Mouse (Mus musculus): ENCODE measurements around the gene Slc36a2.
A peak's percentile ranks its signal among the peaks of the same experiment; 100 is the strongest.

Gene Slc36a2

DNA sequence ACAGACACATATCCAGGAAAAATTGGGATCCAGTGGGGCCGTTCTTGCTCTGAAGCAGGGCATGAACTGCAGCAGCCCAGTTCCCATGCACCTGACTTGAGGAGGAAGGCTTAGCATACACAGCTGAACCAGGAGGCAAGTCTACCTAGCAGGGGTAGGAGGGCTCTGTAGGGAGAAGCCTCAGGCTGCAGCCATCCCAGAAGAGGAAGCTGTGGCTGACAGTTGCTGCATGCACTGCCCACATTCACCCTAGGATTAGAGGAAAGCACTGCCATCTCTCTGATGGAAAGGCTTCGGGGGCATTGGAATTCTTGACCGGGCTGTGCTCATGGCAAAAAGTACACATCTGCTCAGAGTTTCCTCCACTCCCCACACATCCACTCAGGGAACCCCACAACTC lies 5.0 kb downstream of the Slc36a2 start:
- no peak for DNase-seq

GRCm38 (mm10) chr11:55178830-55179229 lies 6.0 kb downstream of the Slc36a2 start:
- no peak for DNase-seq

DNA sequence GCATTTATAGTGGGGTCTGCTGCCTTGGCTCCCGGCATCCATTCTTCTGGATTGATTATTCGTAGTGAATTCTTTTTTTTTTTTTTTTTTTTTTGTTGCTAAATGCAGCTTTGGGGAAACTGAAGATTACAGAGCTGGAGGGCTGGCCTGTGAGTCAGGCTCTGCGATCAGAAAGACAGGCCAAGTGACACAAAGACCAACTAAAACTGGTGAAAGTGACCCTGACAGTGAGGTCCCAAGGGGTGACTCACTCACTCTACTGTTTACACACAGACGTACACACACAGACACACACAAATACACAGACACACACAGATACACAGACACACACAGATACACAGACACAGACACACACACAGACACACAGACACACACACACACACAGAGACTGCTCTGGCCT lies 14.4 kb downstream of the Slc36a2 start:
- no peak for DNase-seq

- DNase-seq: no peak
Observed at GRCm38 (mm10) chr11:55168914-55169313, 16.0 kb downstream of the Slc36a2 start.

- DNase-seq: no peak
Observed at GRCm38 (mm10) chr11:55168504-55168903, 16.4 kb downstream of the Slc36a2 start.

DNA sequence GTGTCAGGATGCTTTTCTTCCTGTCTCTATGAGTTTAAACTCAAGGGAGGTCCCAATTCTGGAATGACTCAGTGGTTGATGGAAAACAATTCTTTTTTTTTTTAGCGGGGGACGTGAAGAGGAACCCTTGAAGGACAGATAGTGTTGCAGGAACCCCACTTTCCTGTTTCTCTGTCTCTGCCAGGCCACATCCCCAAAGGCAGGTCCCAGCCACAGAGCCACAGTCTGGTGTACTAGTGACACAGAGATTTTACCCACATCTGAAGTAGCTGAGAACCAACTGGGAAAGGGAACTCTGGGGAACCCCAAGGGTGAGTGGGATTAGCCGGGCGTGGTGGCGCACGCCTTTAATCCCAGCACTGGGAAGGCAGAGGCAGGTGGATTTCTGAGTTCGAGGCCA lies 19.1 kb downstream of the Slc36a2 start:
- no peak for DNase-seq

DNA sequence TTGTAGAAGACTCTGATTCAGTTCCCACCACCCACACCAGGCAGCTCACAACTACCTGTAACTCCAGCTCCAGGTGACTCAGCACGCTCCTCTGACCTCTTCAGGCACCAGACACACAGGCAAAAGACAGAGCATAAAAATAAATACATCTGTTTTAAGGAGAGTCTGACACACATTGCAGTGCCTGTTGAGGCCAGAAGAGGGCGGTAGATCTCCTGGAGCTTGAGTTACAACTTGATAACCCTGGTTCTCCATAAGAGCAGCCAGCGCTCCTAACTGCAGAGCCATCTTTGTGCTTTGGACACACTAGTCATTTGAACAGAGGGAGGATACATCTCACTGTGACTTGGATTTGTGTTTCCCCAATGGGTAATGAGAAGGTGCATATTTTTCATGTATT lies 20.2 kb downstream of the Slc36a2 start:
- DNase-seq: no peak

GRCm38 (mm10) chr11:55162670-55163069 lies 22.2 kb downstream of the Slc36a2 start:
- peak; percentile 34 for DNase-seq

DNA sequence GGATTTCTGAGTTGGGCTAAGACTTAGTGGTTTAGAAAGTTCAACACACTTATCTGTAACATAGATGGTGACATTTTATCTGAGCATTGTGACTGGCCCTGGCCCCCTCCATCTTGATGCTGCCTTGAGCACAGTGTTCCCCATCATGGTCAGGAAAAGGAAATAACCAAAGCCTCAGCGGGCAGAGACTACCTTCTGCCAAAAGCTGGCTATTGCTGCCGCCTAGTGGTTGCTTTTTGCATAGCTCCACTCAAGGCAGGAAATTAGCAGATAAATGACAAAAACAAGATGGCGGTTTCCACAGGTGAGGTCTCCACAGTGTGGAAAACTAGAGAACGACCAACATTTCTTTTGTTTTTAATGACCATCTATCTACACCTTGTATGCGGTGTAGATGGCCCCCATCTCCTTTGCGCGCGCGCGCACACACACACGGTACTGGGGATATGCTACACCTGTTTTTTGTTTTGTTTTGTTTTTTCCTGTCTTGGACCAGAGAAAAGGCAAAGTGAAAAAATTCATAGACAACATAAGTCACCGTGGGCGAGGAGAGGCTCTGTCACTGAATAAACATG lies 26.0 kb downstream of the Slc36a2 start:
- DNase-seq: peak; percentile 65

- no peak for DNase-seq
Observed at GRCm38 (mm10) chr11:55155070-55155421, 29.8 kb downstream of the Slc36a2 start.

GRCm38 (mm10) chr11:55154398-55155069 lies 30.3 kb downstream of the Slc36a2 start:
- no peak for DNase-seq

DNA sequence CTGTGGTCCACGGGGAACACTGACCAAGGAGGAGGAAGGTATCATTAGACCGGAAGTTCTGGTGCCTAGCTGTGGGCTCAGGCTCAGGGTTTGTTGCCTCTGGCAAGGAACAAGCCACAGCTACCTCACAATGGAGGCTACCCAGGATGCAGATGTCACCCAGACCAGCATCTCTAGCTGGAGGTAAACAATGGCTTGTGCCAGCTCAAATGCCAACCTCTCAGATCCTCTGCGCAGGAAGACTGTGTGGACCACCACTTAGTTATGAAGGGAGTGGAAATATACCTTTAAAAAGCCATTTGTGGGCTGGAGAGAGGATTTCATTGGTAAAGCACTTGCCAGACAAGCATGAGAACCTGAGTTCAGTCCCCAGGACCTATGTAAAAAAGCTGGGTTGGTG lies 33.3 kb downstream of the Slc36a2 start, which contains the start of gene Slc36a3:
Gene Slc36a3 (minus strand): TSS at position 101 of the 400 bp plus-strand sequence.
- no peak for DNase-seq

DNA sequence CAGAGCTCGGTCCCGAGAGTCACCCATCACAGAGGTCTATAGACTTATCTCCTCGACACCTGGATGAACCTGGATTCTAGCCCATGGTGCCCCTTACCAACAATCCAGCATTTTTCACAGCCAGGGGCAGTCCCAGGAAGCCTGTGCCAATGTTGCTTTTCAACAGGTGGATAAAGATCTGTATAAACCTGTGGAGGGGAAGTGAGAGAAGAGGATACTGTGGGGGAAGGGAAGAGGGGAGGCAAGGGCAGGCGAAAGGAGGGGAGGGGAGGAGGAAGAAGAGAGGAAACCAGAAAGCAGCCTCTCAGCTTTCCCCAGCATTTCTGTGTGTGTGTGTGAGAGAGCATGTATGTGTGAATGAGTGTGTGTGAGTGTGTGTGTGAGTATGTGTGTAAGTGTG lies 36.4 kb downstream of the Slc36a2 start:
- DNase-seq: no peak

- DNase-seq: no peak
Observed at GRCm38 (mm10) chr11:55147423-55147822, 37.5 kb downstream of the Slc36a2 start.

DNA sequence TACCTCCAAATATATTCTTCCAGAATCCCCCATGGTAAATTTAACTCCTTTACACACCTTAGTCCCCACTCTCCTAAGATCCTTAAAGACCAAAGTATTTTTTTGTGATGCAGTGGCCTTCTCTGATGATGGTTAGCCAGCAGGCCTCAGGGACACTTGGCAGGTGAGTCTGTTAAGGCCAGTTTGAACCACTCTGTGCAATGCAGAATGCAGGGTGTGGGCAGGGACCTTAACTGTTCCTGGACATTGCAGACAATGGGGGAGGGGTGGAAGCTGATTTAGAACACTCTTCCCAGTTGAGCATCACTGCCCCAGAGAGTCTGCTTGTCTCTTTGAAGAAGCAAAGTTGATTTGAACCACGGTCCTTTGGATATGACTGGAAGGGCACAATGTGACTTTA lies 38.0 kb downstream of the Slc36a2 start:
- DNase-seq: no peak

GRCm38 (mm10) chr11:55144011-55144410 lies 40.9 kb downstream of the Slc36a2 start:
- DNase-seq: no peak

DNA sequence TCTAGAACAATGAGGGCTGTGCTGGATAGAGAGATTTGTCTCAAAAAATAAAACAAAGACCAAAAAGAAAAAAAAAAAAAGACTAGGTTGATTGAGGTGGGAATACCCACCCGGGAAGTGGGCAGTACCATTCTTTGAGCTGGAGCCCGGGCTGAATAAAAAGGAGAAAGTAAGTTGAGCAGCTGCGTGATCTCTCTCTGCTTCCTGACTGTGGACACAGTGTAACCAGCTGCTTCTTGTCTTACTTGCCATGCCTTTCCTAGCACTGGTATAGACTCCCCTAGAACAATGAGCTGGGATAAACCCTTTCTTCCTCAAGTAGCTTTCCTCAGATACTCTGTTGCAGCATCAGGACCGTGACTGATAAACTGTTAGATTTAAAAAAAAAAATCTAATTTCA lies 43.4 kb downstream of the Slc36a2 start:
- no peak for DNase-seq

- DNase-seq: no peak
Observed at GRCm38 (mm10) chr11:55137646-55138045, 47.2 kb downstream of the Slc36a2 start.

DNA sequence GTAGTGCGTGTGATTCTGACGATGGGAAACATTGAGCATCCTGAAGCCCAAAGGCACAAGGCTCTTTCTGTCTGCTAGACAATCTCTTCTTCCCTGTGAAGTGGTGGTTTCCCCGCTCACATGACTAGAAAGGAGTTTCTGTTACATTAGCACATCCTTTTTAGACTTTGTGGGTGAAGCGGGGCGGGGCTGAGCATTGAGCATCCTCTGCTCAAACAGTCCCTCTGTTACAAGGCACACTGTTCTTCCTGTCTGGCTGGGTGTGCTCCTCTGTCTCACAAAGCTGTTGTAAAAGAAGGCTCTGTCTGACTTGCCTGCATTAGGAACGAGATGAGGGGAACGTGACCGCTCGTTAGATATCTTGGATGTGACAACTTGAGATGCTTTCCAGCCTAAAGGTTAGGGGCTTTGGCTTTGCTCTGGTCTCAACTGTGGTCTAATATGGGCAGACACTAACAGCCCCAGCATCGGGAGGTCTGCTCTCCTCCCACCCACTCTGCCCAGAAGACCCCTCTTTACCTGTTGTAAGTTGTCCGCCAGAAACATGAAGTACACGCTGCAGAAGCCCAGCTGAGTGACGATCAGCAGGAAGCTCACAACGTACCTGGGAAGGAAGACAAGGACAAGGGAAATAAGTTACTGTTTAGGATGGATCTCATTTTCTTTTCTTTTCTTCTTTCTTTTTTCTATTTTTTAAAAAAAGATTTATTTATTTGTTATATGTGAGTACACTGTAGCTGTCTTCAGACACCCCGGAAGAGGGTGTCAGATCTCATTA lies 47.9 kb downstream of the Slc36a2 start:
- no peak for DNase-seq

DNA sequence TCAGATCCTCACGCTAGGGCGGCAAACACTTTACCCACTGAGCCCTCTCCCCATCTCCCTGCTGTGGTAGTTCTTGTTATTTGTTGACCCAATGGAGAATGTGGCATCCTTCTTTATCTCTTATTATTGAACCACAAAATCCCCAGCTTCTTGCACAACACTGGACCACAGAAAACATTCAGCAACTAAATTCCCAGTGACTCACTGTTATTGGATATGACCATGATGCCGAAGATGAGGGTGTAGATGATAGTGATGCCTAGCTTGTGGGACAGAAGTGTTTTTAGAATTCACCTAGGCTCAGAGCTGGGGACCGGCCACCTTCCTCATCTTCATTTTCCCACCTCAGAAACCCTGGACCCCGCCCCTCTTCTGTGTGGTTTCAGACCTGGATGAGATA lies 50.0 kb downstream of the Slc36a2 start:
- DNase-seq: no peak

GRCm38 (mm10) chr11:55134407-55134806 lies 50.5 kb downstream of the Slc36a2 start:
- no peak for DNase-seq

DNA sequence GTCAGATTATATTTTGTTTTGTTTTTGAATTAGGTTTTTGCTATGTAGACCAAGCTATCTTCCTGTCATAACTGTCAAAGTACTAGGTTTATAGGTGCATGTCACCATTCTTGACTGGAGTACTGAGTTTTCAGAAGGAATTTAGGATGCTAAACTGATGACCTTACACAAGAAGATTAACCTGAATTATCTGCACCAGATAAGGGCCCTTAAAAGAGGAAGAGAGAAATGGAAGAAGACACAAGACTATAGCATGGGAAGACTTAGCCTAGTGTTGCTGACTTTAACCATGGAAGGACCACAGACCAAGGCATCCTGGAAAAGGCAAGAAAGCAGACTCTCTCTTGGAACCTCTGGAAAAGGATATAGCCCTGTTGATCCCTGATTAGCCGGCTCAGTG lies 51.7 kb downstream of the Slc36a2 start:
- no peak for DNase-seq

DNA sequence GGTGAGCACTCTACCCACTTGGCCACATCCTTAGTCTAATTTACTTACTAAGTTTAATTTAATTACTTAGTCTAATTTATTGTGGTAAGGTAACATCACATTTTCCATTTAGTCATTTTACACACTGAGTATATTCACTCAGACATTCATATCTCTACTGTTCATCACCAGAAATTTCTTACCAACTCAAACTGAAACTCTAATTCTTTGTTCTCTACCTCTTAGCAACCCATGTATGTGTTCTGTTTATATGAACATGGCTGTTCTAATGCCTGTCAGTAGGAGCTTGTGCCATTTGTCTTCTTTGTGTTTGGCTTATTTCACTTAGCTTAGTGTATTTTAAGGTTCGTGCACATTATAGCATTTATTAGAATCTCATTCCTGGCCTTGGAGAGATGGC lies 52.9 kb downstream of the Slc36a2 start:
- no peak for DNase-seq

DNA sequence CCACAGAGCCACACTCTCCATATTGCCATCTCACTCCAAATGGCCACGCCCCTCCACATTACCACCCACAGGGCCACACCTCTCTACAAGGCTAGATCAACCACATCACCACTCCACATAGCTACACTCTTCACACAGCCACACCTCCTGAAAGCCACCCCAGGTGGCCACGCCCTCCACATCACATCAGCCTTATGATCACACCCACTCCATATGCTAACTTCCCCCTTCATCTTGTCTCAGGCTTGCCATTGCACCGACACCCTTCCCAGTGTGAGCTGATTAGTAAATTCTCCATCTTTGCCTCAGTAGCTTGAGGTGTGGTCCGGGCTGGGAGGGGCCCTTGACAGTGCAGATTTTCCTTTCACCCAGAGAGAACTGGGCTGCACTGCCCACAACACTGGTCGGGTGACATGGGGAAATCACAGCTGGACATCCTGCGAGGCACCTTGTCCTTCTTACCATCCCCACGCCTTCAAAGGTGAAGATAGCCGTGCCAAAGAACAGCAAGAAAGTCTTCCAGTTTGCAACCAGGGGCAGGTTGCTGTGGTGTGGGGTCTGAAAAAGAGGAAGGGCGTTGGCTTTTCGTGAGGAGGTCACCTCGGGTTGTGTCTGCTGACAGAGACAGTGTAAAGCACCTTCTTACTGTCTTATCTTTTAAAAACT lies 53.7 kb downstream of the Slc36a2 start:
- no peak for DNase-seq
